Mouse (Mus musculus) neural tube, embryonic 14.5 days (tissue): ENCODE results near the gene Itga3. TPM values are rescaled to one million over a fixed set of nuclear protein-coding genes. Genes with fewer than 3 reads are reported as not detected.

Experiments used
- ATAC-seq: fragments of 200-750 bp; cut with Nextera tagmentation; 2 replicates; pipeline ENCODE4 v1.8.0; 2017; ENCODE audit warnings: low read depth, mild to moderate bottlenecking, moderate TSS enrichment, moderate library complexity
- H3K27ac ChIP-seq: fragments of 300-500 bp; sonication (generic); 2 replicates; pipeline ENCODE4 v1.5.1; 2014; ENCODE audit warnings: low read depth, mild to moderate bottlenecking, control low read depth, low read length, moderate library complexity, mixed read lengths
- H3K27me3 ChIP-seq: fragments of 300-500 bp; sonication (generic); 2 replicates; pipeline ENCODE4 v1.6.1; 2014; ENCODE audit warnings: low read length; ENCODE audit not compliant: control insufficient read depth, insufficient read depth
- H3K36me3 ChIP-seq: fragments of 300-500 bp; sonication (generic); 2 replicates; pipeline ENCODE4 v1.6.1; 2014; ENCODE audit warnings: low read length, mixed read lengths; ENCODE audit not compliant: control insufficient read depth, insufficient read depth
- H3K4me1 ChIP-seq: fragments of 300-500 bp; sonication (generic); 2 replicates; pipeline ENCODE4 v1.6.1; 2014; ENCODE audit warnings: low read length; ENCODE audit not compliant: control insufficient read depth, insufficient read depth
- H3K4me2 ChIP-seq: fragments of 300-500 bp; sonication (generic); 2 replicates; pipeline ENCODE4 v1.6.1; 2014; ENCODE audit warnings: mild to moderate bottlenecking, low read depth, low read length, control low read depth
- H3K4me3 ChIP-seq: fragments of 300-500 bp; sonication (generic); 2 replicates; pipeline ENCODE4 v1.5.1; 2014; ENCODE audit warnings: low read depth, low read length, control low read depth, mixed read lengths
- H3K9ac ChIP-seq: fragments of 300-500 bp; sonication (generic); replicated peaks from 2 replicates; pipeline ENCODE4 v1.6.1; 2014; ENCODE audit warnings: low read depth, mild to moderate bottlenecking, control low read depth, low read length, mixed read lengths
- H3K9me3 ChIP-seq: fragments of 300-500 bp; sonication (generic); 2 replicates; pipeline ENCODE4 v1.6.1; 2016; ENCODE audit warnings: low read length; ENCODE audit not compliant: control insufficient read depth
- WGBS: fragments of 180-500 bp; shearing (Covaris S2); extraction: QIAGEN DNeasy Blood & Tissue Kit; methylation state at CpG from one replicate; pipeline ENCODE4 v1.1.7; 2014; 5-methylcytosine and 5-hydroxymethylcytosine counted together
- polyA plus RNA-seq: library from polyadenylated mRNA; unstranded; fragments of >200 nt; fragmentation: Nextera tagmentation; extraction: Ambion mirVana; gene quantifications from 2 replicates; pipeline ENCODE4 v1.2.1, GENCODE M21; 2014

Gene Itga3
- polyA plus RNA-seq: 13.8 and 13.9 TPM in 2 replicates

- Histone ChIP-seq H3K9me3 (no peaks in the 10 kb centered on the region), H3K9ac (peak within 1 kb of the TSS; percentile 70), H3K27me3 (peaks cover 21% of the 10 kb centered on the region), H3K4me1 (no peaks in the 10 kb centered on the region; the same call in 1 of the 2 replicates), H3K36me3 (no peaks in the 10 kb centered on the region), H3K4me2 (peak within 1 kb of the TSS; percentile 80), H3K27ac (peak within 1 kb of the TSS; percentile 52; the same call in 1 of the 2 replicates), H3K4me3 (peak within 1 kb of the TSS; percentile 64)
- peak; percentile 85 for ATAC-seq
- under 1% methylated on average over 50 of the region's 51 CpGs for WGBS
Measured at GRCm38 (mm10) chr11:95076536-95077111, at the start of gene Itga3. Gene Itga3 (minus strand): TSS chr11:95076801.

- peaks cover 30% of the 10 kb centered on the region for H3K27me3 ChIP-seq
- ATAC-seq: no peak
- H3K4me1 ChIP-seq: peaks cover 10% of the 10 kb centered on the region; the same call in 1 of the 2 replicates
- H3K9ac ChIP-seq: no peak overlapping the region
- WGBS: 25% methylated on average over 7 of the region's 7 CpGs
- no peaks in the 10 kb centered on the region for H3K36me3 ChIP-seq
- no peak overlapping the region for H3K4me3 ChIP-seq
- H3K9me3 ChIP-seq: no peaks in the 10 kb centered on the region
- no peak overlapping the region for H3K4me2 ChIP-seq
- no peak overlapping the region for H3K27ac ChIP-seq
Measured at GRCm38 (mm10) chr11:95125366-95125948, 48.9 kb upstream of the Itga3 start.

- no peak overlapping the region for H3K27ac ChIP-seq
- no peaks in the 10 kb centered on the region for H3K9me3 ChIP-seq
- H3K4me1 ChIP-seq: peaks cover 16% of the 10 kb centered on the region; the same call in 1 of the 2 replicates
- WGBS: 28% methylated on average over 6 of the region's 6 CpGs
- no peak overlapping the region for H3K9ac ChIP-seq
- H3K27me3 ChIP-seq: peaks cover 49% of the 10 kb centered on the region
- H3K36me3 ChIP-seq: no peaks in the 10 kb centered on the region
- H3K4me2 ChIP-seq: no peak overlapping the region
- H3K4me3 ChIP-seq: no peak overlapping the region
- ATAC-seq: no peak
Measured at GRCm38 (mm10) chr11:95122100-95122489, 45.5 kb upstream of the Itga3 start.

GRCm38 (mm10) chr11:95121161-95122099 lies 44.8 kb upstream of the Itga3 start:
- peaks cover 49% of the 10 kb centered on the region for H3K27me3 ChIP-seq
- peak overlapping the region; percentile 27 for H3K4me2 ChIP-seq
- peaks cover 11% of the 10 kb centered on the region; the same call in 1 of the 2 replicates for H3K4me1 ChIP-seq
- no peaks in the 10 kb centered on the region for H3K9me3 ChIP-seq
- under 1% methylated on average over 63 of the region's 63 CpGs for WGBS
- 0 out of 2 replicates have a peak overlapping the region, but pooled peaks have one; percentile 16 for H3K9ac ChIP-seq
- H3K27ac ChIP-seq: no peak overlapping the region
- no peak for ATAC-seq
- peak overlapping the region; percentile 15; the same call in 1 of the 2 replicates for H3K4me3 ChIP-seq
- H3K36me3 ChIP-seq: no peaks in the 10 kb centered on the region

GRCm38 (mm10) chr11:95120633-95121020 lies 44.0 kb upstream of the Itga3 start:
- no peak for ATAC-seq
- Histone ChIP-seq H3K4me3 (peak overlapping the region; percentile 34), H3K27me3 (peaks cover 46% of the 10 kb centered on the region), H3K4me2 (peak overlapping the region; percentile 72), H3K9me3 (no peaks in the 10 kb centered on the region), H3K4me1 (peaks cover 9% of the 10 kb centered on the region; the same call in 1 of the 2 replicates), H3K9ac (no peak overlapping the region), H3K36me3 (no peaks in the 10 kb centered on the region), H3K27ac (no peak overlapping the region)
- WGBS: under 1% methylated on average over 21 of the region's 21 CpGs

GRCm38 (mm10) chr11:95119990-95120632 lies 43.5 kb upstream of the Itga3 start, which contains the start of gene Dlx3:
Gene Dlx3 (plus strand): TSS chr11:95120119.
- Histone ChIP-seq H3K27me3 (peaks cover 44% of the 10 kb centered on the region), H3K9me3 (no peaks in the 10 kb centered on the region), H3K36me3 (no peaks in the 10 kb centered on the region), H3K4me2 (peak within 1 kb of the TSS; percentile 72), H3K4me1 (peaks cover 9% of the 10 kb centered on the region; the same call in 1 of the 2 replicates), H3K27ac (no peak within 1 kb of the TSS), H3K4me3 (peak within 1 kb of the TSS; percentile 34), H3K9ac (peak within 1 kb of the TSS; percentile 34; the same call in 1 of the 2 replicates)
- ATAC-seq: 0 out of 2 replicates have a peak, but pooled peaks have one; percentile 39
- under 1% methylated on average over 52 of the region's 55 CpGs for WGBS

GRCm38 (mm10) chr11:95118505-95118904 lies 41.9 kb upstream of the Itga3 start:
- Histone ChIP-seq H3K4me3 (no peak overlapping the region), H3K4me1 (peaks cover 9% of the 10 kb centered on the region; the same call in 1 of the 2 replicates), H3K27me3 (peaks cover 35% of the 10 kb centered on the region), H3K27ac (no peak overlapping the region), H3K4me2 (no peak overlapping the region), H3K9me3 (no peaks in the 10 kb centered on the region), H3K36me3 (no peaks in the 10 kb centered on the region), H3K9ac (no peak overlapping the region)
- 5% methylated on average over 8 of the region's 8 CpGs for WGBS
- ATAC-seq: peak; percentile 55; the same call in 1 of the 2 replicates

- Histone ChIP-seq H3K4me2 (no peak overlapping the region), H3K9ac (no peak overlapping the region), H3K4me3 (no peak overlapping the region), H3K36me3 (no peaks in the 10 kb centered on the region), H3K27me3 (peaks cover 23% of the 10 kb centered on the region), H3K27ac (no peak overlapping the region), H3K4me1 (peaks cover 9% of the 10 kb centered on the region; the same call in 1 of the 2 replicates), H3K9me3 (no peaks in the 10 kb centered on the region)
- 3% methylated on average over 6 of the region's 6 CpGs for WGBS
- peak; percentile 72 for ATAC-seq
Measured at GRCm38 (mm10) chr11:95117030-95117429, 40.4 kb upstream of the Itga3 start.
